Mouse (Mus musculus): ENCODE measurements at regions not wholly inside any gene's neighbourhood (a gene's known extent, or its start where the extent isn't known, plus 50 kb on each side); places are given as distances from the start of the nearest gene placed in this dataset.

- H3K4me1 ChIP-seq (ENCODE audit: insufficient read depth) = no peaks in the 10 kb centered on the region
- WGBS (ENCODE audit: insufficient replicate concordance) = 86% methylated on average over 1 of the region's 1 CpGs
- no peak overlapping the region; the same call in 1 of the 2 replicates for H3K27ac ChIP-seq (ENCODE audit: low read depth)
- no peak overlapping the region for H3K4me3 ChIP-seq (ENCODE audit: low read depth, low read length)
- ATAC-seq (no peak), DNase-seq (no peak)
- H3K36me3 ChIP-seq (replicated peaks; ENCODE audit: insufficient read depth, low read length) = no peaks in the 10 kb centered on the region
- no peak overlapping the region for H3K4me2 ChIP-seq (ENCODE audit: low read depth, low read length)
- TF ChIP-seq EP300 (IDR thresholded peaks at IDR 0.05; ENCODE audit: low read depth) (no peak), CTCF (IDR thresholded peaks at IDR 0.05; ENCODE audit: low read depth) (no peak)
- no peaks in the 10 kb centered on the region for H3K9me3 ChIP-seq (ENCODE audit: low read length)
- no peak overlapping the region for H3K9ac ChIP-seq (replicated peaks)
- H3K27me3 ChIP-seq (ENCODE audit: insufficient read depth, low read length) = no peaks in the 10 kb centered on the region
These were observed 67.2 kb upstream of the Wdr11 start for GRCm38 (mm10) chr7:129524369-129524915.

GRCm38 (mm10) chr7:129525985-129526384 lies 65.7 kb upstream of the Wdr11 start:
- H3K9me3 ChIP-seq (ENCODE audit: low read length) = no peaks in the 10 kb centered on the region
- H3K4me2 ChIP-seq (ENCODE audit: low read depth, low read length) = no peak overlapping the region
- no peaks in the 10 kb centered on the region for H3K27me3 ChIP-seq (ENCODE audit: insufficient read depth, low read length)
- ATAC-seq (peak; percentile 23; the same call in 1 of the 2 replicates), DNase-seq (no peak)
- H3K27ac ChIP-seq (ENCODE audit: low read depth) = no peak overlapping the region
- TF ChIP-seq CTCF (IDR thresholded peaks at IDR 0.05; ENCODE audit: low read depth) = no peak
- TF ChIP-seq EP300 (IDR thresholded peaks at IDR 0.05; ENCODE audit: low read depth) = no peak
- H3K4me3 ChIP-seq (ENCODE audit: low read depth, low read length) = no peak overlapping the region
- no peak overlapping the region for H3K9ac ChIP-seq (replicated peaks)
- WGBS (ENCODE audit: insufficient replicate concordance) = 60% methylated on average over 3 of the region's 3 CpGs
- no peaks in the 10 kb centered on the region for H3K36me3 ChIP-seq (replicated peaks; ENCODE audit: insufficient read depth, low read length)
- no peaks in the 10 kb centered on the region for H3K4me1 ChIP-seq (ENCODE audit: insufficient read depth)

- Histone ChIP-seq H3K36me3 (replicated peaks; ENCODE audit: insufficient read depth, low read length) (no peaks in the 10 kb centered on the region), H3K9me3 (ENCODE audit: low read length) (no peaks in the 10 kb centered on the region), H3K4me1 (ENCODE audit: insufficient read depth) (no peaks in the 10 kb centered on the region), H3K4me3 (ENCODE audit: low read depth, low read length) (no peak overlapping the region), H3K27ac (ENCODE audit: low read depth) (no peak overlapping the region), H3K27me3 (ENCODE audit: insufficient read depth, low read length) (no peaks in the 10 kb centered on the region), H3K4me2 (ENCODE audit: low read depth, low read length) (no peak overlapping the region), H3K9ac (replicated peaks) (no peak overlapping the region)
- 25% methylated on average over 6 of the region's 6 CpGs for WGBS (ENCODE audit: insufficient replicate concordance)
- DNase-seq (no peak), ATAC-seq (no peak)
- TF ChIP-seq CTCF (IDR thresholded peaks at IDR 0.05; ENCODE audit: low read depth) (no peak), EP300 (IDR thresholded peaks at IDR 0.05; ENCODE audit: low read depth) (no peak)
These were observed 63.4 kb upstream of the Wdr11 start for GRCm38 (mm10) chr7:129528263-129528662.

- TF ChIP-seq CTCF (IDR thresholded peaks at IDR 0.05; ENCODE audit: low read depth) (no peak), EP300 (IDR thresholded peaks at IDR 0.05; ENCODE audit: low read depth) (no peak)
- WGBS (ENCODE audit: insufficient replicate concordance) = 74% methylated on average over 6 of the region's 6 CpGs
- no peak overlapping the region for H3K27ac ChIP-seq (ENCODE audit: low read depth)
- H3K9ac ChIP-seq (replicated peaks) = no peak overlapping the region
- DNase-seq (no peak), ATAC-seq (no peak)
- no peak overlapping the region for H3K4me2 ChIP-seq (ENCODE audit: low read depth, low read length)
- H3K27me3 ChIP-seq (ENCODE audit: insufficient read depth, low read length) = no peaks in the 10 kb centered on the region
- no peak overlapping the region for H3K4me3 ChIP-seq (ENCODE audit: low read depth, low read length)
- H3K36me3 ChIP-seq (replicated peaks; ENCODE audit: insufficient read depth, low read length) = no peaks in the 10 kb centered on the region
- H3K9me3 ChIP-seq (ENCODE audit: low read length) = no peaks in the 10 kb centered on the region
- no peaks in the 10 kb centered on the region for H3K4me1 ChIP-seq (ENCODE audit: insufficient read depth)
These were observed 58.2 kb upstream of the Wdr11 start for GRCm38 (mm10) chr7:129533366-129533905.

Data from liver, postnatal 0 days (tissue).